Mouse (Mus musculus) lung, postnatal 0 days (tissue): ENCODE measurements around the gene Fam219b.

Source experiments
- CTCF ChIP-seq: IDR thresholded peaks from 2 replicates; pipeline ENCODE4 v1.5.1; 2016; ENCODE audit warnings: antibody characterized with exemption, mild to moderate bottlenecking
- EP300 ChIP-seq: IDR thresholded peaks from 2 replicates; pipeline ENCODE4 v1.6.1; 2016; ENCODE audit warnings: antibody characterized with exemption, mild to moderate bottlenecking, control low read depth

DNA sequence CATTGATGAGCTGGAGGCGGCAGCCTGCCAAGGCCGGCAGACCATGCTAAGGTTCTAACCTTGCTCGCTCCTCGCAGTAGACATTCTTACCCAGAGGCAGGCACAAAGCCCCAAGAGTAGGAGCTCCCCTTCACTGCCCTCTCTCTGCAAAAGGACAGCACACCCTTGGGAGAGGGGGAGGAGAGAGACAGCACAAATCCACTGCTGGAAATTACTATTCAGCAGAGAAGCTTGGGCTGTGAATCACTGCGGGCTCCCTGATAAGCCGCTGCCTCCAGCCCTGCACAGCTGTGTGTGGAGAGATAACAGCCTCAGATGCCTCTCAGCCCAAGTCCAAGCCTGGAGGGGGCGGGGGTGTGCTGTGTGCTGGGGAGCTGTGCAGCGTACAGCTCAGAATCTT, 31.6 kb upstream of the Fam219b start:
- TF ChIP-seq CTCF (no peak), EP300 (no peak)
